Mouse (Mus musculus) myocyte (in vitro differentiated cells): Measurements from ENCODE around the gene Gm11596. TPM values are rescaled to one million over a fixed set of nuclear protein-coding genes. Genes with fewer than 3 reads are reported as not detected.
"Not testable (repeated sequence)": the region's sequence is repeated elsewhere in the genome, so short reads cannot be mapped to it uniquely, and the experiment has no call there.

Source experiments
- H3K27me3 ChIP-seq: one replicate; pipeline ENCODE4 v1.6.1; 2011; ENCODE audit not compliant: control insufficient read depth, insufficient read depth, insufficient read length
- H3K36me3 ChIP-seq: one replicate; pipeline ENCODE4 v1.6.1; 2011; ENCODE audit not compliant: control insufficient read depth, insufficient read depth
- H3K4me2 ChIP-seq: one replicate; pipeline ENCODE4 v1.6.1; 2011; ENCODE audit warnings: low read depth, control low read depth
- H3K4me3 ChIP-seq: one replicate; pipeline ENCODE4 v1.5.1; 2011; ENCODE audit warnings: mild to moderate bottlenecking, control low read depth, moderate library complexity
- H3K79me2 ChIP-seq: one replicate; pipeline ENCODE4 v1.6.1; 2011; ENCODE audit not compliant: control insufficient read depth, insufficient read depth
- H3ac ChIP-seq: one replicate; pipeline ENCODE4 v1.6.1; 2011; ENCODE audit not compliant: control insufficient read depth, insufficient read length
- CEBPB ChIP-seq: IDR thresholded peaks from 2 replicates; pipeline ENCODE4 v1.6.1; 2011; ENCODE audit warnings: mild to moderate bottlenecking, moderate library complexity; ENCODE audit not compliant: poor library complexity, insufficient read depth, severe bottlenecking
- E2F4 ChIP-seq: IDR thresholded peaks from one replicate; pipeline ENCODE4 v1.6.1; 2011; ENCODE audit warnings: mild to moderate bottlenecking, control low read depth, moderate library complexity; ENCODE audit not compliant: insufficient read depth
- MAX ChIP-seq: IDR thresholded peaks from one replicate; pipeline ENCODE4 v1.6.1; 2011; ENCODE audit warnings: low read depth, mild to moderate bottlenecking, control low read depth
- MYOD1 ChIP-seq, 3 experiments: IDR thresholded peaks; one replicate each; pipeline ENCODE4 v1.6.1; 2011; ENCODE audit warnings: control low read depth in 2 of 3, low read depth in 2 of 3, mild to moderate bottlenecking in 2 of 3, moderate library complexity in 1 of 3; ENCODE audit not compliant: insufficient read length in 2 of 3, control insufficient read depth in 1 of 3
- MYOG ChIP-seq, 3 experiments: IDR thresholded peaks; one replicate each; pipeline ENCODE4 v1.6.1; 2011; ENCODE audit warnings: control low read depth in 2 of 3, low read depth in 2 of 3, mild to moderate bottlenecking in 2 of 3; ENCODE audit not compliant: insufficient read length in 2 of 3, control insufficient read depth in 1 of 3, insufficient read depth in 1 of 3
- POLR2A ChIP-seq: IDR thresholded peaks from one replicate; pipeline ENCODE4 v1.6.1; 2011; ENCODE audit warnings: low read depth, mild to moderate bottlenecking, control low read depth, moderate library complexity; ENCODE audit not compliant: insufficient read length
- POLR2AphosphoS2 ChIP-seq: IDR thresholded peaks from one replicate; pipeline ENCODE4 v1.6.1; 2011; ENCODE audit warnings: low read depth, control low read depth; ENCODE audit not compliant: insufficient read length
- REST ChIP-seq: IDR thresholded peaks from one replicate; pipeline ENCODE4 v1.6.1; 2011; ENCODE audit warnings: mild to moderate bottlenecking, control low read depth, moderate library complexity; ENCODE audit not compliant: insufficient read depth, insufficient read length
- SRF ChIP-seq: IDR thresholded peaks from one replicate; pipeline ENCODE4 v1.6.1; 2011; ENCODE audit warnings: low read depth; ENCODE audit not compliant: control insufficient read depth, insufficient read length
- TCF12 ChIP-seq: IDR thresholded peaks from one replicate; pipeline ENCODE4 v1.6.1; 2011; ENCODE audit warnings: mild to moderate bottlenecking, control low read depth; ENCODE audit not compliant: poor library complexity, insufficient read depth, severe bottlenecking
- TCF3 ChIP-seq: IDR thresholded peaks from one replicate; pipeline ENCODE4 v1.6.1; 2011; ENCODE audit warnings: low read depth, control low read depth; ENCODE audit not compliant: insufficient read length
- USF1 ChIP-seq: IDR thresholded peaks from one replicate; pipeline ENCODE4 v1.6.1; 2011; ENCODE audit warnings: low read depth, mild to moderate bottlenecking, control low read depth, moderate library complexity
- polyA plus RNA-seq: library from polyadenylated mRNA; unstranded; fragments of >200 nt; fragmentation: generic; extraction: Trizol; gene quantifications from one replicate; pipeline ENCODE4 v1.2.1, GENCODE M21; 2012; ENCODE audit warnings: missing spikeins

Gm11596 gene
- polyA plus RNA-seq, 1 experiment, result not detected

DNA sequence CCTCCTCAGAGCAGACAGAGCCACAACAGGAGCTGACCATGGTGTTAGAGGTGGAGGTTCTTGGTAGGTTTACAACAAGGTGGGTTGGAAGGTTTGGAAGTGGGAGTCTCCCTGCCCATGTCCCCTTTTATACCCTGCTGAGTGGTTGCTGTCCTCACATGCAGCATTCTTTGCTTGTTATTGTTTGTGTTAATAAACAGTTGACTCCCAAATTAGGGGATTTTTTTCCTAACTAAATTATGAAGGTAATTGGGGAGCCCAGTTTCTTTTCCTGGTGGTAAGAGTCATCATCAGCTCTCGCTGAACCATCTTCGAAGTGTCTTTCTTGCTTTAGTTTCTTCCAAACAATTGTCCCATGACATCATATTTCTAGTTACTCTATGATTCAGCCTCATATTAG, 12.7 kb downstream of the Gm11596 start, which contains the start of gene Krtap4-8:
Gene Krtap4-8 (minus strand): TSS at position 101 of the 400 bp plus-strand sequence.
- Histone ChIP-seq H3K79me2 (no peaks in the 10 kb centered on the region), H3K27me3 (no peaks in the 10 kb centered on the region), H3K4me2 (no peak within 1 kb of the TSS)

GRCm38 (mm10) chr11:99778401-99778800, 14.9 kb downstream of the Gm11596 start:
- Histone ChIP-seq H3ac (no peak overlapping the region), H3K36me3 (no peaks in the 10 kb centered on the region), H3K79me2 (no peaks in the 10 kb centered on the region), H3K4me3 (no peak overlapping the region), H3K4me2 (no peak overlapping the region), H3K27me3 (no peaks in the 10 kb centered on the region)
- TF ChIP-seq TCF3 (no peak), SRF (no peak)

More for the DNA sequence above, 12.7 kb downstream of the Gm11596 start, which contains the start of gene Krtap4-8:
- H3ac ChIP-seq, result no peak within 1 kb of the TSS
- no peaks in the 10 kb centered on the region for H3K36me3 ChIP-seq
- TF ChIP-seq TCF12 (no peak), POLR2AphosphoS2 (no peak), MYOD1 (IDR thresholded peaks at IDR 0.05; ENCODE audit: control insufficient read depth in 1 of 3, insufficient read length in 2 of 3, low read depth in 2 of 3) (no peak), E2F4 (no peak), TCF3 (no peak), SRF (no peak), CEBPB (no peak), POLR2A (no peak), USF1 (no peak), REST (no peak), MAX (no peak), MYOG (IDR thresholded peaks at IDR 0.05; ENCODE audit: control insufficient read depth in 1 of 3, insufficient read depth in 1 of 3, insufficient read length in 2 of 3, low read depth in 2 of 3) (no peak)
- H3K4me3 ChIP-seq, result no peak within 1 kb of the TSS

GRCm38 (mm10) chr11:99772813-99773212, 20.5 kb downstream of the Gm11596 start, which contains the start of gene Gm11595:
Gene Gm11595, minus strand, starts transcription at chr11:99772913.
- not testable (repeated sequence) for H3K27me3 ChIP-seq, H3K4me3 ChIP-seq, H3ac ChIP-seq, H3K79me2 ChIP-seq, H3K36me3 ChIP-seq, H3K4me2 ChIP-seq

GRCm38 (mm10) chr11:99768410-99768809, 24.9 kb downstream of the Gm11596 start:
- H3K79me2 ChIP-seq, result no peaks in the 10 kb centered on the region
- peaks cover 5% of the 10 kb centered on the region for H3K27me3 ChIP-seq

DNA sequence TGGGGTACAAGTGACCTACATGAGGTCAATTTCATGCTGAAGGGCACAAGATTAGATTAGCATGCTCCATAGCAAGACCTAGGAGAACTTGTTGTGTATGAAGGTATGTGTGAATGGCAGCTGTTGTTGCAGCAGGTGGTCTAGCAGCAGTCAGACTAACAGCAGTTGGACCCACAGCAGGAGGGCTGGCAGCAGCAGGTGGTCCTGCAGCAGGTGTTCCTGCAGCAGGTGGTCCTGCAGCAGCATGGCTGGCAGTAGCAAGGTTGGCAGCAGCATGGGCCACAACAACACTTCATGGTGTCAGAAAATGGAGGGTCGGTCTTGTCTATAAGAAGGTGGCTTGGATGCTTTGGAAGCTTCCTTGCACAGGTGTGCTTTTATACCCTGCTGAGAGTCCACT, 34.4 kb downstream of the Gm11596 start:
- no peak overlapping the region for H3K4me3 ChIP-seq
- H3K4me2 ChIP-seq, result no peak overlapping the region
- TF ChIP-seq MYOG (IDR thresholded peaks at IDR 0.05; ENCODE audit: control insufficient read depth in 1 of 3, insufficient read depth in 1 of 3, insufficient read length in 2 of 3, low read depth in 2 of 3) (peak in 2 of 3 experiments; percentile 53 to 87), MYOD1 (IDR thresholded peaks at IDR 0.05; ENCODE audit: control insufficient read depth in 1 of 3, insufficient read length in 2 of 3, low read depth in 2 of 3) (peak in 2 of 3 experiments; percentile 49 to 65), E2F4 (no peak)
- H3K36me3 ChIP-seq, result no peaks in the 10 kb centered on the region
- H3K27me3 ChIP-seq, result peaks cover 7% of the 10 kb centered on the region
- no peak overlapping the region for H3ac ChIP-seq
- no peaks in the 10 kb centered on the region for H3K79me2 ChIP-seq

More at GRCm38 (mm10) chr11:99768410-99768809, 24.9 kb downstream of the Gm11596 start:
- no peak for TF ChIP-seq CEBPB
- TF ChIP-seq SRF, result no peak
- no peak for TF ChIP-seq POLR2A
- no peak for TF ChIP-seq TCF12
- TF ChIP-seq MAX, result no peak
- no peak for TF ChIP-seq E2F4
- no peak for TF ChIP-seq MYOD1 (IDR thresholded peaks at IDR 0.05; ENCODE audit: control insufficient read depth in 1 of 3, insufficient read length in 2 of 3, low read depth in 2 of 3)
- TF ChIP-seq REST, result no peak
- no peak for TF ChIP-seq USF1
- TF ChIP-seq MYOG (IDR thresholded peaks at IDR 0.05; ENCODE audit: control insufficient read depth in 1 of 3, insufficient read depth in 1 of 3, insufficient read length in 2 of 3, low read depth in 2 of 3), result no peak
- no peak for TF ChIP-seq POLR2AphosphoS2
- no peak for TF ChIP-seq TCF3
- H3K4me3 ChIP-seq, result no peak overlapping the region
- no peaks in the 10 kb centered on the region for H3K36me3 ChIP-seq
- H3ac ChIP-seq, result no peak overlapping the region
- no peak overlapping the region for H3K4me2 ChIP-seq

DNA sequence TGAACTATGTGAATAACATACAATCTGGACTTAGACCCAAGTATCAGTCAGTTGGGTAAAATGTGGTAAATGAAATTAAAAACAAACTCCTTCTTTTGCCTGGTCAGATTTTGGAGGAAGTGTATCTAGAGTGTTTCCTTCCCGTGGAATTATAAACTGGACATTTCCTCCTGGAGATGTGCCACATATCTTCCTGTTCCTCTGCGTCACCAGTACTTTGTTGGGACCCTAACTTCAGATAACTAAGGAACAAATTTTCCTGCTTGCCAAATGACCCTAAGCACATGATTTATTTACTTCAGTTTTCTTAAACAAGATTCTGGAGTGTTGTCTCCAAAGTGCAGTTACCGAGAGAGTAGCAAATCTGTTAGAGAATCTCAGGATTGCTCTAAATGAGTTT, 49.3 kb downstream of the Gm11596 start:
- Histone ChIP-seq H3K36me3 (no peaks in the 10 kb centered on the region), H3K4me3 (no peak overlapping the region), H3K27me3 (no peaks in the 10 kb centered on the region), H3ac (no peak overlapping the region), H3K79me2 (no peaks in the 10 kb centered on the region), H3K4me2 (no peak overlapping the region)
- no peak for TF ChIP-seq MYOG (IDR thresholded peaks at IDR 0.05; ENCODE audit: control insufficient read depth in 1 of 3, insufficient read depth in 1 of 3, insufficient read length in 2 of 3, low read depth in 2 of 3)
- TF ChIP-seq TCF3, result no peak
- no peak for TF ChIP-seq POLR2A

Other genes with a start within 250 kb of the Gm11596 start
- gene Krtap3-3, start 242.6 kb downstream of the Gm11596 start, polyA plus RNA-seq, result not detected
- gene Krtap3-2, start 236.6 kb downstream of the Gm11596 start, polyA plus RNA-seq, result not detected
- gene Gm11939, start 234.0 kb downstream of the Gm11596 start, polyA plus RNA-seq, result not detected
- not detected for gene Krtap3-1, start 226.8 kb downstream of the Gm11596 start, polyA plus RNA-seq
- gene Krtap1-5, start 212.5 kb downstream of the Gm11596 start, polyA plus RNA-seq, result not detected
- gene Krtap1-4, start 209.8 kb downstream of the Gm11596 start, polyA plus RNA-seq, result not detected
- gene Krtap1-3, start 202.1 kb downstream of the Gm11596 start, polyA plus RNA-seq, result not detected
- not detected for gene Krtap9-3, start 195.4 kb downstream of the Gm11596 start, polyA plus RNA-seq
- gene Gm11938, start 190.2 kb downstream of the Gm11596 start, polyA plus RNA-seq, result not detected
- gene Gm11937, start 183.3 kb downstream of the Gm11596 start, polyA plus RNA-seq, result not detected
- gene Krtap2-4, start 178.6 kb downstream of the Gm11596 start, polyA plus RNA-seq, result not detected
- gene Gm11562, start 173.0 kb downstream of the Gm11596 start, polyA plus RNA-seq, result not detected
- gene Krtap4-1, start 165.2 kb downstream of the Gm11596 start, polyA plus RNA-seq, result not detected
- gene Krtap4-2, start 158.4 kb downstream of the Gm11596 start, polyA plus RNA-seq, result not detected
- not detected for gene Krtap4-7, start 149.4 kb downstream of the Gm11596 start, polyA plus RNA-seq
- gene Gm11555, start 143.2 kb downstream of the Gm11596 start, polyA plus RNA-seq, result not detected
- not detected for gene Gm11563, start 134.5 kb downstream of the Gm11596 start, polyA plus RNA-seq
- gene Krtap4-6, start 127.5 kb downstream of the Gm11596 start, polyA plus RNA-seq, result not detected
- not detected for gene Gm14190, start 102.7 kb downstream of the Gm11596 start, polyA plus RNA-seq
- not detected for gene Gm14180, start 59.2 kb downstream of the Gm11596 start, polyA plus RNA-seq
- gene Gm11595, start 20.6 kb downstream of the Gm11596 start, polyA plus RNA-seq, result not detected
- not detected for gene Krtap4-8, start 12.8 kb downstream of the Gm11596 start, polyA plus RNA-seq
- gene Krtap4-9, start 8.3 kb downstream of the Gm11596 start, polyA plus RNA-seq, result not detected
- not detected for gene Gm11569, start 5.5 kb upstream of the Gm11596 start, polyA plus RNA-seq
- not detected for gene Gm11554, start 11.0 kb upstream of the Gm11596 start, polyA plus RNA-seq
- not detected for gene Krtap4-13, start 16.4 kb upstream of the Gm11596 start, polyA plus RNA-seq
- gene Gm11564, start 22.2 kb upstream of the Gm11596 start, polyA plus RNA-seq, result not detected
- not detected for gene 2300003K06Rik, start 44.6 kb upstream of the Gm11596 start, polyA plus RNA-seq
- gene Krtap4-16, start 58.1 kb upstream of the Gm11596 start, polyA plus RNA-seq, result not detected
- gene Gm11568, start 64.5 kb upstream of the Gm11596 start, polyA plus RNA-seq, result not detected
- gene Gm11559, start 71.0 kb upstream of the Gm11596 start, polyA plus RNA-seq, result not detected
- not detected for gene Krtap9-1, start 79.9 kb upstream of the Gm11596 start, polyA plus RNA-seq
- not detected for gene Gm11567, start 85.7 kb upstream of the Gm11596 start, polyA plus RNA-seq
- gene Krtap31-1, start 114.5 kb upstream of the Gm11596 start, polyA plus RNA-seq, result not detected
- not detected for gene Gm11565, start 121.3 kb upstream of the Gm11596 start, polyA plus RNA-seq
- gene Krtap31-2, start 142.8 kb upstream of the Gm11596 start, polyA plus RNA-seq, result not detected
- gene Krtap9-5, start 155.0 kb upstream of the Gm11596 start, polyA plus RNA-seq, result not detected
- not detected for gene Krtap29-1, start 185.6 kb upstream of the Gm11596 start, polyA plus RNA-seq
- gene Krtap16-1, start 193.1 kb upstream of the Gm11596 start, polyA plus RNA-seq, result not detected
- not detected for gene Krtap17-1, start 200.5 kb upstream of the Gm11596 start, polyA plus RNA-seq
- gene Krt33a, start 222.7 kb upstream of the Gm11596 start, polyA plus RNA-seq, result not detected
- gene Krt33b, start 236.4 kb upstream of the Gm11596 start, polyA plus RNA-seq, result 0.06 TPM
- not detected for gene Krt34, start 248.1 kb upstream of the Gm11596 start, polyA plus RNA-seq